Mouse (Mus musculus): ENCODE data around the gene G0s2.
"Not testable (repeated sequence)": the region's sequence is repeated elsewhere in the genome, so short reads cannot be mapped to it uniquely, and the experiment has no call there.

Gene G0s2

GRCm38 (mm10) chr1:193287578-193287977 lies 14.6 kb upstream of the G0s2 start:
- DNase-seq = no peak

- DNase-seq = not testable (repeated sequence)
Observed at GRCm38 (mm10) chr1:193285766-193286325, 12.8 kb upstream of the G0s2 start.

- no peak for DNase-seq
Observed at GRCm38 (mm10) chr1:193284228-193284779, 11.3 kb upstream of the G0s2 start.

- DNase-seq = no peak
Observed at GRCm38 (mm10) chr1:193281344-193281743, 8.3 kb upstream of the G0s2 start.

- DNase-seq = no peak
Observed at GRCm38 (mm10) chr1:193279492-193279891, 6.5 kb upstream of the G0s2 start.

- peak; percentile 41 for DNase-seq
Observed at GRCm38 (mm10) chr1:193278414-193279045, 5.5 kb upstream of the G0s2 start.

- no peak for DNase-seq
Observed at GRCm38 (mm10) chr1:193274407-193275071, 1.5 kb upstream of the G0s2 start.

GRCm38 (mm10) chr1:193272137-193272915 lies 691 bp downstream of the G0s2 start:
- peak; percentile 22 for DNase-seq

GRCm38 (mm10) chr1:193270965-193271763 lies 1.9 kb downstream of the G0s2 start:
- DNase-seq = peak; percentile 28

GRCm38 (mm10) chr1:193265734-193266133 lies 7.3 kb downstream of the G0s2 start:
- no peak for DNase-seq

- DNase-seq = peak; percentile 47
Observed at GRCm38 (mm10) chr1:193263955-193264598, 8.9 kb downstream of the G0s2 start, which contains the start of gene Hsd11b1. Hsd11b1 (minus strand) TSS chr1:193264075.

GRCm38 (mm10) chr1:193263026-193263907 lies 9.8 kb downstream of the G0s2 start:
- no peak for DNase-seq

GRCm38 (mm10) chr1:193261897-193262548 lies 11.0 kb downstream of the G0s2 start:
- no peak for DNase-seq

- no peak for DNase-seq
Observed at GRCm38 (mm10) chr1:193259559-193259958, 13.5 kb downstream of the G0s2 start.

- DNase-seq = no peak
Observed at GRCm38 (mm10) chr1:193256621-193257098, 16.4 kb downstream of the G0s2 start.

GRCm38 (mm10) chr1:193256289-193256577 lies 16.8 kb downstream of the G0s2 start:
- no peak for DNase-seq

GRCm38 (mm10) chr1:193255488-193256288 lies 17.3 kb downstream of the G0s2 start:
- DNase-seq = peak; percentile 84

GRCm38 (mm10) chr1:193255032-193255431 lies 18.0 kb downstream of the G0s2 start:
- DNase-seq = no peak

GRCm38 (mm10) chr1:193253895-193254294 lies 19.1 kb downstream of the G0s2 start:
- DNase-seq = not testable (repeated sequence)
